Mouse (Mus musculus) heart, embryonic 13.5 days (tissue): Measurements from ENCODE around the gene Exoc8. TPM values are rescaled to one million over a fixed set of nuclear protein-coding genes. Genes with fewer than 3 reads are reported as not detected.

Experiments
- ATAC-seq: fragments of 200-750 bp; cut with Nextera tagmentation; 2 replicates; pipeline ENCODE4 v1.8.0; 2017; ENCODE audit warnings: moderate TSS enrichment; ENCODE audit not compliant: insufficient number of reproducible peaks, low FRiP score, low TSS enrichment; ENCODE audit errors: extremely low read depth
- H3K27ac ChIP-seq: fragments of 300-500 bp; sonication (generic); replicated peaks from 2 replicates; pipeline ENCODE4 v1.5.1; 2015; ENCODE audit warnings: moderate library complexity, mild to moderate bottlenecking, inconsistent platforms
- H3K27me3 ChIP-seq: fragments of 300-500 bp; sonication (generic); replicated peaks from 2 replicates; pipeline ENCODE4 v1.6.1; 2015; ENCODE audit warnings: mild to moderate bottlenecking, inconsistent platforms
- H3K36me3 ChIP-seq: fragments of 300-500 bp; sonication (generic); 2 replicates; pipeline ENCODE4 v1.6.1; 2015; ENCODE audit warnings: mild to moderate bottlenecking, inconsistent platforms
- H3K4me1 ChIP-seq: fragments of 300-500 bp; sonication (generic); 2 replicates; pipeline ENCODE4 v1.6.1; 2015; ENCODE audit warnings: inconsistent platforms
- H3K4me2 ChIP-seq: fragments of 300-500 bp; sonication (generic); 2 replicates; pipeline ENCODE4 v1.6.1; 2015; ENCODE audit warnings: inconsistent platforms, mild to moderate bottlenecking, moderate library complexity
- H3K4me3 ChIP-seq: fragments of 300-500 bp; sonication (generic); 2 replicates; pipeline ENCODE4 v1.5.1; 2015; ENCODE audit warnings: moderate library complexity, mild to moderate bottlenecking, inconsistent platforms
- H3K9ac ChIP-seq: fragments of 300-500 bp; sonication (generic); 2 replicates; pipeline ENCODE4 v1.6.1; 2015; ENCODE audit warnings: inconsistent platforms, mild to moderate bottlenecking, moderate library complexity
- H3K9me3 ChIP-seq: fragments of 300-500 bp; sonication (generic); 2 replicates; pipeline ENCODE4 v1.6.1; 2016; ENCODE audit warnings: inconsistent platforms
- WGBS: fragments of 180-500 bp; shearing (Covaris S2); methylation state at CpG from one replicate; pipeline ENCODE4 v1.1.7; 2015; ENCODE audit warnings: mixed read lengths; 5-methylcytosine and 5-hydroxymethylcytosine counted together
- polyA plus RNA-seq: library from polyadenylated mRNA; unstranded; fragments of >200 nt; fragmentation: Nextera tagmentation; extraction: Ambion mirVana; gene quantifications from 2 replicates; pipeline ENCODE4 v1.2.1, GENCODE M21; 2015

Gene Exoc8
- polyA plus RNA-seq, 1 experiment from 2014 or later: 6.2 TPM

DNA sequence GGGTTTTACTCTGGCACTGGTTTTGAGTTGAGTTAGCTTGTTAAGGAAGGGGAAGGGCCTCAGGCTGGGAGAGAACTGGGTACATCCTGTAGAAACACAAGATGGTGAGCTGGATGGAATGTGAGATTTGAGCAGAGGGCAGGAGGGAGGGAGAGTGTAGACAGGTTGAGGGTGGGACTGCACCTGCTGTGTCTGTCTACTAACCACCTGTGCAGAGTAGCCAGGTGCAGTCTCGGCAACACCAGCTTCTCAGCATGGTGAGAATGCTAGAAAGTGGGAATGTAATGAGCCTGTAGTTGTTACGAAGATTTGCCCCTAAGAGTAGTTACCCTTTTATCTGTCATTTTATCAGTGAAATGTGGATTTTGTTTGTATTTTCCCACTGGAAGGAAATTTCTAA is 8.0 kb upstream of the Exoc8 start:
- H3K4me3 ChIP-seq: no peak overlapping the region
- H3K27ac ChIP-seq: no peak overlapping the region
- peaks cover 95% of the 10 kb centered on the region for H3K36me3 ChIP-seq
- no peak overlapping the region for H3K9ac ChIP-seq
- no peaks in the 10 kb centered on the region for H3K9me3 ChIP-seq
- WGBS: 86% methylated on average over 2 of the region's 2 CpGs
- no peak for ATAC-seq
- no peaks in the 10 kb centered on the region for H3K27me3 ChIP-seq
- no peak overlapping the region for H3K4me2 ChIP-seq
- H3K4me1 ChIP-seq: peaks cover 13% of the 10 kb centered on the region

DNA sequence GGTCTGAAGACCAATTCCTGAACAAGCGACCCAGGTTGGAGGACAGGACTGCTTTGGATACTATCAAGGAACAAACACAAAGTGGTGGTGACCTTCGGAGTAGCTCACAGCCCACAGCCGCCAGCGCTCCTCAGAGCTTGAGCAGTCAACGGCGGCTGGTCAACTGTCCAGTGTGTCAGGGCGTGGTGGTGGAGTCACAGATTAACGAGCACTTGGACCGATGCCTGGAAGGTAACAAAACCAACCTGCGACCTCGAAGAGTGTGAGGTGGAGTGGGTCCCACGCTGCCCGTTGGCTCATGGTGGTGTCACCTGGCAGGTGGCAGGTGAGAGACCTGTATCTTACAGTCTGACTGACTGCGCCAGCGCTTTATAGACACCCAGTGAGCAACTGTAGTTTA is 5.7 kb upstream of the Exoc8 start:
- H3K4me1 ChIP-seq: peaks cover 15% of the 10 kb centered on the region
- H3K27ac ChIP-seq: no peak overlapping the region
- no peak for ATAC-seq
- H3K4me3 ChIP-seq: no peak overlapping the region
- H3K9me3 ChIP-seq: no peaks in the 10 kb centered on the region
- no peaks in the 10 kb centered on the region for H3K27me3 ChIP-seq
- WGBS: 91% methylated on average over 15 of the region's 15 CpGs
- no peak overlapping the region for H3K9ac ChIP-seq
- H3K4me2 ChIP-seq: no peak overlapping the region
- H3K36me3 ChIP-seq: peaks cover 89% of the 10 kb centered on the region

DNA sequence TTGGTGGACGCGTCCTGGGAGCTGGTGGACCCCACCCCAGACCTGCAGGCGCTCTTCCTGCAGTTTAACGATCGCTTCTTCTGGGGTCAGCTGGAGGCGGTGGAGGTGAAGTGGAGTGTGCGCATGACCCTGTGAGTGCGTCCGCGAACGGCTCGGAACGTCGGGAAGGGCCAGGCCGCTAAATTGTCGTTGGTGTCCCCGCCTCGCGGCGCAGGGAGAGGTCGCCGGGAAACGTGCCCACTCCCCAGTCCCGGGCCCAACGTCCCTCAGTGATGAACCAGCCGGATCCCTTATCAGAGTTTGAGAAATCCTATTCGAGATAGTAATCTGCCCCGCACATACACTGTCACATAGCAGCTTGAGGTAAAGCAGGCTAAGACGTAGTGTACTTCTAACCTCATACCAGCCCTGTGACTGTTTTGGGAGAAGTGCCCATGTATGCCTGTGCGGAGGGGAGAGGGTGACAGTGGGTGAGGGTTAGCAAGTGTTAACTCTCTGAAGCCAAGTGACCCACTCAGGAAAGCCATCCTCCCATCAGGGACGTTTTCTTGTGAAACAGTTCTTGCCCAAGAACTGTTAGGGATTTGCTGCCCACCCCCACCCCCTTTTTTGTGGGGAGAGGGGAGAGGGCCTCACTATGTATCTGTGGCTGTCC is 873 bp upstream of the Exoc8 start:
- H3K9ac ChIP-seq: peak overlapping the region; percentile 95
- H3K27ac ChIP-seq: peak overlapping the region; percentile 91
- H3K4me1 ChIP-seq: peaks cover 42% of the 10 kb centered on the region
- ATAC-seq: no peak
- H3K36me3 ChIP-seq: peaks cover 72% of the 10 kb centered on the region
- 4% methylated on average over 31 of the region's 31 CpGs for WGBS
- no peaks in the 10 kb centered on the region for H3K27me3 ChIP-seq
- peak overlapping the region; percentile 90 for H3K4me3 ChIP-seq
- no peaks in the 10 kb centered on the region for H3K9me3 ChIP-seq
- peak overlapping the region; percentile 91 for H3K4me2 ChIP-seq

DNA sequence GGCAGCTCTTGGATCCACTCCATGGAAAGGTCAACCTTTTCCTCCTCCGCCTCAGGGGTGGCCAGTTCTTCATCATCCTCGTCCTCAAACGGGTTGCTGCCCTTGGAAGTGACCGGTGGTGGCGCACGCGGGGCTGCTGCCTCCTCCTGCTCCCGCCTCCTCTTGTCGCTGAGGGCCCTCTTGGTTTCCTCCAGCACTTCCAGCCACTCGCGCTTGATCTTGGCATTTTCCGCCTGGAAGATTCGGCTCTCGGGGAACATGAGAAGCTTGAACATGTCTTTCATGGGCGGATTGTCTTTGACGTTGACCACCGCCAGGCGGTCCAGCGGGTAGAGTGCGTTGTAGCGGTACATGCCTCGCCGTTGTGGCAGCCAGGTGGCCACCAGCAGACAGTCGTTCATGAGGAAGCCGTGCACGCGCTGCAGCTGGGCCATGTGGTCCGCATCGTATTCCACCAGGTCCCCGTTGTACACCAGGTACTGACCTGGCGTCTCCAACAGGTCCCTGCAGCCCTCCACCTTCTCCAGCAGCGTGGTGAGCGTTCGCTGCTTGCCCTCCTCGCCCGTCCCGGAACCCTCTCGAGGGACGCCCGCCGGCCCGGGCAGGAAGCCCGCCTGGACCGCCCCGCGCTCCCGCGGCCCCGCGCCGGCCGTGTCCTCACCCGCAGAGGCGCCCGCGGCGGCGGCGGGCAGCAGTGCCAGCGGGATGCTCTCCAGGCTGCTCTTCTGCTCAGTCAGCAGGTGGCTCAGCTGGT is 696 bp downstream of the Exoc8 start:
- Histone ChIP-seq H3K4me1 (peaks cover 53% of the 10 kb centered on the region), H3K9ac (peak overlapping the region; percentile 95), H3K36me3 (peaks cover 68% of the 10 kb centered on the region), H3K27me3 (no peaks in the 10 kb centered on the region), H3K4me2 (peak overlapping the region; percentile 91), H3K27ac (peak overlapping the region; percentile 91), H3K9me3 (no peaks in the 10 kb centered on the region), H3K4me3 (peak overlapping the region; percentile 90)
- 1% methylated on average over 60 of the region's 60 CpGs for WGBS
- peak; percentile 33; the same call in 1 of the 2 replicates for ATAC-seq

DNA sequence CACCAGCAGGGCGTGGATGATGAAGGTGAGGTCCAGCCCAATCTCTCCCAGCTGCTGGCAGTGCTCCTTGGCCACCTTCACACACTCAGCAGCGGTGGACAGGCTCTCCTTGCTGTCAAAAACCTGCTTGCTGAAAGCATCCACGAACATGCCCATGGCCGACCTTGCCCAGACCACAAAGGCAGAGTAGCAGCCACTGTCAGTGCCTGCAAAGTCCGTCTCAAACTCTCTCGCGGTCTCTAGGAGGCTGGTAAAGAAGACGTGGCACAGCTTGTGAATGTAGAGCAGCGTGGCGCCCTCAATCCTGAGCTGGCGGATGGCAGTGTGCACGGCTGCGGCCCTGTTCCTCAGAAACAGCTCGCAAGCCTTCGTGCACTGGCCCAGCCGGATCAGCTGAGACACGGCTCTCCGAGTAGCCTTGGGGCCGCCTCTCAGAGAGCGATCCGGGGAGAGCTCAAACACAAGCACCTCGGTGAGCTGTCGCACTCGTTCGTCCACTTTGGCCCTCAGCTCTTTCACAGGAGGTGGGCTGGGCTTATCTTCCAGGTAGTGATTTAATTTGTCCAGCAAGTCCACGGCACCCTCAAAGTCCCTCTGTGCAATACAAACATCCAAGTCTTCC is 1.4 kb downstream of the Exoc8 start:
- ATAC-seq: no peak
- peak overlapping the region; percentile 91 for H3K27ac ChIP-seq
- 79% methylated on average over 26 of the region's 26 CpGs for WGBS
- peak overlapping the region; percentile 90 for H3K4me3 ChIP-seq
- H3K9me3 ChIP-seq: no peaks in the 10 kb centered on the region
- H3K4me1 ChIP-seq: peaks cover 53% of the 10 kb centered on the region
- H3K9ac ChIP-seq: peak overlapping the region; percentile 95
- no peaks in the 10 kb centered on the region for H3K27me3 ChIP-seq
- peak overlapping the region; percentile 91 for H3K4me2 ChIP-seq
- H3K36me3 ChIP-seq: peaks cover 70% of the 10 kb centered on the region

DNA sequence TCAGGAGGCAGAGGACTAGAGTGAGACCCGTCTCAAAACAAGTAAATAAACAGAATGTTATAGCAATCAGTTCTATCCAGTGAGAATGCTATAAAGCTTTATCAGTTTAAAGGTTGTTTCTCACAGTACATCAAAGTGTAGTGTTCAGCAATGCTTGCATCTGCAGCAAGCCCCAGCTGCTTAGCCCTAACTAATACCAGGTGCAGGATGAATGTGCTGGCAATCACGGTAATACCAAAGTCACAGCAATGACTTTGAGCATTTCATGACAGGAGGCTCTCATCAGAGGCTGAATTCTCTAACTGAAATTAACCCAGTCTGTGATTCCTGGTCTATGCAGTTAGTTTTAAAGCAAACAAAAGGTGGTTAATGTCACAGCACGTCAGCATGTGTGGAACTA is 4.9 kb downstream of the Exoc8 start:
- no peak overlapping the region for H3K4me2 ChIP-seq
- ATAC-seq: no peak
- peaks cover 40% of the 10 kb centered on the region for H3K4me1 ChIP-seq
- H3K27ac ChIP-seq: peak overlapping the region; percentile 24; the same call in 1 of the 2 replicates
- peaks cover 4% of the 10 kb centered on the region for H3K9me3 ChIP-seq
- H3K4me3 ChIP-seq: no peak overlapping the region
- WGBS: 59% methylated on average over 3 of the region's 3 CpGs
- no peaks in the 10 kb centered on the region for H3K27me3 ChIP-seq
- no peak overlapping the region for H3K9ac ChIP-seq
- H3K36me3 ChIP-seq: peaks cover 83% of the 10 kb centered on the region

DNA sequence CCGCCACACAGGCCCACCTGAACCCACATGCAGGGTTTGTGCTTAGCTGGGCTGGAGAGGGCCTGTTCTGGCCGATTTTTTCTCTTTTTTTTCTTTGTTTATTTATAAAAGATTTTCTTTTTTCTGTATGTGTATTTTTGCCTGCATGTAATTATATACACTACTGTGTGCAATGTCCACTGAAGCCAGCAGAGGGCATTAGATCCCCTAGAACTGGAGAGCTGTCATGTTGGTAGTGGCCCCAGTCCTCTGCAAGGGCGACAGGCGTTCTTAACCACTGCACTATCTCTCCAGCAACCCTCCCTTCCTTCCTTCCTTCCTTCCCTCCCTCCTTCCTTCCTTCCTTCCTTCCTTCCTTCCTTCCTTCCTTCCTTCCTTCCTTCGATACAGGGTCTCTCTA is 9.1 kb downstream of the Exoc8 start:
- no peak for ATAC-seq
- H3K9me3 ChIP-seq: peaks cover 4% of the 10 kb centered on the region
- peaks cover 96% of the 10 kb centered on the region for H3K36me3 ChIP-seq
- peaks cover 11% of the 10 kb centered on the region for H3K4me1 ChIP-seq
- H3K4me3 ChIP-seq: no peak overlapping the region
- 94% methylated on average over 5 of the region's 5 CpGs for WGBS
- H3K9ac ChIP-seq: no peak overlapping the region
- no peak overlapping the region for H3K4me2 ChIP-seq
- H3K27ac ChIP-seq: no peak overlapping the region
- H3K27me3 ChIP-seq: no peaks in the 10 kb centered on the region

DNA sequence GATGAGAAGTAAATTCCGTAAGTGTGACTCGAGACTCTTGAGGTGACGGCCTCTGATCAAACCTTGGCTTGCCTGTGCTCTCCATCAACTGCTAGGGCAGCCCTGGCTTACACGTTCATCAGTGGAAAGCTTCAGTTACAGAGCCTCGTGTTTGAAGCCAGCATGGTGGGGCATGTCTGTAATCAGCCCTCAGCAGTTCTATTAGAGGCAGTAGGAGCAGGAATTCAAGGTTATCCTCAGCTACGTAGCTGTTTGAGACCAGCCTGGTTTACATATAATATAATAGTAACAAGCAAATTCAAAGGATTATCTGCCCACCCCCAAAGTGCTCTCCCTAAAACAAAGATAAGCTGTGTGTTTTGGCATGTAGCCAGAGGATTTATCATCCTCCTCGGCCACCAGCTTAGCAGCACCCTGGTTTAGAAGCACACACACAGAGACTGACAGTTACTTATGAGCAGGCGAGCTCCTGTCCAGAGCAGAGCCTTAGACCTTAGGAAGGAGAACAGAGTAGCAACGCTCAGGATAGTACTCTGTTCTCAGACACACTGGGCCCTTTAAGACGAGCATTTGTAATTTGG is 18.5 kb downstream of the Exoc8 start:
- Histone ChIP-seq H3K9ac (peak overlapping the region; percentile 40; the same call in 1 of the 2 replicates), H3K27ac (peak overlapping the region; percentile 30; the same call in 1 of the 2 replicates), H3K27me3 (no peaks in the 10 kb centered on the region), H3K9me3 (no peaks in the 10 kb centered on the region), H3K4me2 (no peak overlapping the region), H3K4me1 (peaks cover 13% of the 10 kb centered on the region), H3K4me3 (no peak overlapping the region), H3K36me3 (peaks cover 98% of the 10 kb centered on the region)
- ATAC-seq: no peak
- 49% methylated on average over 10 of the region's 10 CpGs for WGBS

DNA sequence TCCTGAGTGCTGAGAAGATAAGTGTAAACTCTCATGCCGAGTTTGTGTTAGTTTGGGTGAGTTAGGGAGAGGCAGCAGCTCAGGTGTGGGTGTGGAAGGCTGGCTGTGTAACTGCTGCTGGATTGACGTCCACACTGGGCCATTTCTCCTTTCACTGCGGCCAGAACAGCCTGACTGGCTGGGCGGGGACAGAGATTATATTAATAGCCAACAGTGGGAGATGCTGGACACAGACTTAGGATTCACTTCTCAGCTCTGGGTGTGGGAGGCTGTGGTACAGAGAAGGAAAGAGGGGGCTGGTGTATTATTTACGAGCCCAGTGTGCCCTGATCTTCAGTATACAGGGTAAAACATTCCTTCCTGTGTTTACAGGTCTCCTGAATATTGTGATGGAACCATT is 19.4 kb downstream of the Exoc8 start:
- H3K27ac ChIP-seq: no peak overlapping the region
- H3K9ac ChIP-seq: no peak overlapping the region
- no peak overlapping the region for H3K4me2 ChIP-seq
- peaks cover 98% of the 10 kb centered on the region for H3K36me3 ChIP-seq
- H3K27me3 ChIP-seq: no peaks in the 10 kb centered on the region
- peaks cover 14% of the 10 kb centered on the region for H3K4me1 ChIP-seq
- 66% methylated on average over 5 of the region's 5 CpGs for WGBS
- no peak overlapping the region for H3K4me3 ChIP-seq
- no peak for ATAC-seq
- H3K9me3 ChIP-seq: no peaks in the 10 kb centered on the region

DNA sequence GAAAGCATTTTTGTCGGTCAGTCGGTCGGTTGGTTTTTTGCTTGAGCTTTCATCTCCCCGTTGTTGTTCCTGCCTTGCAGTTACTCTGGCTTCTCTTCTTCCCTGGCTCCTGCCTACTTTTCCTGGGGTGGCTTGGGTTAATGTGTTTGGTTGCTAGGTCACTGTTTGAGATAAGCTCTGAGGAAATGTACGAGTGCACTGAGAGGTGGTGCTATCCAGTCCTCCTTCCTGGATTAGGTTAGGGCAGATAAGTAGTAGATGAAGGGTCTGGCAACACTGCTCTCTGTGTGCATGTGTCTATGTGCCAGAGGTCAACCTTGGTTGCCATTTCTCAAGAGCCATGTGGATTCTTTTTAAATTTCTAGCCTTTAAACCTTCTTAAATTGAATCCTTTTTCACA is 24.8 kb downstream of the Exoc8 start:
- H3K27ac ChIP-seq: no peak overlapping the region
- 24% methylated on average over 5 of the region's 5 CpGs for WGBS

DNA sequence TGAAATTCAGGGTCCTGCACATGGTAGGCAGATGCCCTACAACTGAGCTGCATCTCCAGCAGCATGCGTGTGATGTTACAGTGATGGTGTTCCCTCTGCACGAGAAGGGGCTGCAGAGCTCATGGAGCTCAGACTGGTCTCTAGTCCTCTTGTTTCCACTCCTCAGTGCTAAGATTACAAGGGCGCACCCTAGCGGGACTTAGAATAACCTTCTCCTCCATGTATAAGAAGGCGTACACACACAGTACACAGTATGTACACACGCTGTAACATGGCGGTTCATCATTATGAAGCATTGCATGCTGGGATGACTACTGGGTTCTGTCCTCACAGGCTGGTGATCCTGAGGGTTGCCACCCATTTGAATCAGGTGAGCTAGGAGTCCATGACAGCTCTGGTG is 25.4 kb downstream of the Exoc8 start:
- Histone ChIP-seq H3K27ac (no peak overlapping the region), H3K9ac (no peak overlapping the region), H3K4me2 (no peak overlapping the region), H3K27me3 (no peaks in the 10 kb centered on the region), H3K4me1 (peaks cover 40% of the 10 kb centered on the region), H3K4me3 (no peak overlapping the region), H3K36me3 (peaks cover 64% of the 10 kb centered on the region), H3K9me3 (no peaks in the 10 kb centered on the region)
- no peak for ATAC-seq
- WGBS: 85% methylated on average over 7 of the region's 7 CpGs

More for the DNA sequence above, 24.8 kb downstream of the Exoc8 start:
- Histone ChIP-seq H3K4me2 (no peak overlapping the region), H3K4me3 (no peak overlapping the region), H3K27me3 (no peaks in the 10 kb centered on the region), H3K9me3 (no peaks in the 10 kb centered on the region), H3K4me1 (peaks cover 34% of the 10 kb centered on the region), H3K36me3 (peaks cover 70% of the 10 kb centered on the region), H3K9ac (no peak overlapping the region)
- peak; percentile 55; the same call in 1 of the 2 replicates for ATAC-seq
